Mouse (Mus musculus): Measurements from ENCODE around the gene Amn. TPM values are rescaled to one million over a fixed set of nuclear protein-coding genes. Genes with fewer than 3 reads are reported as not detected.

Gene Amn
- 0.45 and 0.80 TPM in 2 replicates for polyA plus RNA-seq (2016; fragmentation: Nextera tagmentation; extraction: Ambion mirVana)

GRCm38 (mm10) chr12:111270629-111271277 is at the start of gene Amn:
TSS of gene Amn (plus strand) at chr12:111271095.
- H3K4me3 ChIP-seq: no peak within 1 kb of the TSS
- H3K4me1 ChIP-seq: peaks cover 17% of the 10 kb centered on the region
- peaks cover 69% of the 10 kb centered on the region for H3K27me3 ChIP-seq
- H3K9ac ChIP-seq (replicated peaks): no peak within 1 kb of the TSS
- H3K36me3 ChIP-seq: no peaks in the 10 kb centered on the region
- H3K9me3 ChIP-seq: no peaks in the 10 kb centered on the region
- H3K4me2 ChIP-seq (replicated peaks): no peak within 1 kb of the TSS
- 41% methylated on average over 25 of the region's 25 CpGs for WGBS
- ATAC-seq (ENCODE audit: low FRiP score, low read depth): no peak
- no peak within 1 kb of the TSS for H3K27ac ChIP-seq (replicated peaks)

GRCm38 (mm10) chr12:111225197-111225780 is 45.6 kb upstream of the Amn start:
- H3K36me3 ChIP-seq: peaks cover 36% of the 10 kb centered on the region
- no peak overlapping the region for H3K4me2 ChIP-seq (replicated peaks)
- H3K4me1 ChIP-seq: 0 out of 2 replicates have a peak, but pooled peaks cover 3% of the 10 kb centered on the region
- no peak overlapping the region for H3K27ac ChIP-seq (replicated peaks)
- 81% methylated on average over 10 of the region's 10 CpGs for WGBS
- H3K9me3 ChIP-seq: peaks cover 5% of the 10 kb centered on the region; the same call in 1 of the 2 replicates
- no peak overlapping the region for H3K9ac ChIP-seq (replicated peaks)
- no peak for ATAC-seq (ENCODE audit: low FRiP score, low read depth)
- no peaks in the 10 kb centered on the region for H3K27me3 ChIP-seq
- H3K4me3 ChIP-seq: no peak overlapping the region

DNA sequence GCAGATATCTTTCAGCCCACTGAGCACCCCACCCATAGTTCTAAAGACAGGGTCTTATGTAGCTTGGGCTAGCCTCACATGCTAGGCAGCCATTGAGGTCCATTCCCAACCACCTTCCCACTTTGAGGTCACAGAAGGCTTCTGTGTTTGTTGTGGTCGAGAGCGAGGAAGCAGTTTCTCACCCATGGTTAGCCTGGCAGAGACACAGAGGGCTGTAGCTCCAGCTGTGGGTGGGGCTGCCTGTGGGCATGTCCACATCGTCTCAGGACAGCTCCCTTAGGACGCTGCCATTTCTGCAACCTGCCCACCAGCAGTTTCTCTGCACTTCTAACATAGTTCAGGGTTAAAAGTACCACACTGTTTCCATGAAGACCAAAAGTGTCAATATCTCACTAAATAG is 43.5 kb upstream of the Amn start:
- ATAC-seq (ENCODE audit: low FRiP score, low read depth): no peak
- no peaks in the 10 kb centered on the region for H3K9me3 ChIP-seq
- H3K9ac ChIP-seq (replicated peaks): no peak overlapping the region
- no peaks in the 10 kb centered on the region for H3K27me3 ChIP-seq
- H3K4me2 ChIP-seq (replicated peaks): no peak overlapping the region
- H3K4me3 ChIP-seq: no peak overlapping the region
- H3K36me3 ChIP-seq: peaks cover 16% of the 10 kb centered on the region
- 93% methylated on average over 4 of the region's 4 CpGs for WGBS
- H3K4me1 ChIP-seq: 0 out of 2 replicates have a peak, but pooled peaks cover 3% of the 10 kb centered on the region
- no peak overlapping the region for H3K27ac ChIP-seq (replicated peaks)

- Histone ChIP-seq H3K9ac (replicated peaks) (no peak overlapping the region), H3K9me3 (no peaks in the 10 kb centered on the region), H3K4me3 (no peak overlapping the region), H3K27ac (replicated peaks) (no peak overlapping the region), H3K36me3 (peaks cover 7% of the 10 kb centered on the region; the same call in 1 of the 2 replicates), H3K4me1 (0 out of 2 replicates have a peak, but pooled peaks cover 3% of the 10 kb centered on the region), H3K4me2 (replicated peaks) (no peak overlapping the region), H3K27me3 (no peaks in the 10 kb centered on the region)
- 93% methylated on average over 5 of the region's 5 CpGs for WGBS
- ATAC-seq (ENCODE audit: low FRiP score, low read depth): no peak
Observed at GRCm38 (mm10) chr12:111228488-111228887, 42.4 kb upstream of the Amn start.

GRCm38 (mm10) chr12:111230793-111231192 is 40.1 kb upstream of the Amn start:
- ATAC-seq (ENCODE audit: low FRiP score, low read depth): no peak
- Histone ChIP-seq H3K27ac (replicated peaks) (no peak overlapping the region), H3K36me3 (peaks cover 12% of the 10 kb centered on the region; the same call in 1 of the 2 replicates), H3K4me3 (no peak overlapping the region), H3K9me3 (no peaks in the 10 kb centered on the region), H3K4me2 (replicated peaks) (no peak overlapping the region), H3K27me3 (no peaks in the 10 kb centered on the region), H3K4me1 (no peaks in the 10 kb centered on the region), H3K9ac (replicated peaks) (no peak overlapping the region)
- 98% methylated on average over 2 of the region's 2 CpGs for WGBS

DNA sequence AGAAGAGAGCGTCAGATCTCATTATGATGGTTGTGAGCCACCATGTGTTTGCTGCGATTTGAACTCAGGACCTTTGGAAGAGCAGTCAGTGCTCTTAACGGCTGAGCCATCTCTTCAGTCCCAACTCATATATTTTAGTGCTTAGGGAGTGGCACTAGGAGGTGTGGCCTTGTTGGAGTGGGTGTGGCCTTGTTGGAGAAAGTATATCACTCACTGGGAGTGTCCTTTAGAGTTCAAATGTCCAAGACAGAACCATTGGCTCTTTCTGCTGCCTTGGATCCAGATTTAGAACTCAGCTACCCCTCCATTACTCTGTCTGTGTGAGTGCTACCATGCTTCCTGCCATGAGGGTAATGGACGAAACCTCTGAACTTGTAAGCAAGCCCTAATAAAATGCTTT is 37.1 kb upstream of the Amn start:
- no peak overlapping the region for H3K27ac ChIP-seq (replicated peaks)
- no peak for ATAC-seq (ENCODE audit: low FRiP score, low read depth)
- H3K9ac ChIP-seq (replicated peaks): no peak overlapping the region
- peaks cover 20% of the 10 kb centered on the region for H3K36me3 ChIP-seq
- no peak overlapping the region for H3K4me3 ChIP-seq
- no peaks in the 10 kb centered on the region; the same call in 1 of the 2 replicates for H3K4me1 ChIP-seq
- no peak overlapping the region for H3K4me2 ChIP-seq (replicated peaks)
- H3K9me3 ChIP-seq: no peaks in the 10 kb centered on the region
- 94% methylated on average over 4 of the region's 4 CpGs for whole genome bisulfite sequencing
- no peaks in the 10 kb centered on the region for H3K27me3 ChIP-seq

DNA sequence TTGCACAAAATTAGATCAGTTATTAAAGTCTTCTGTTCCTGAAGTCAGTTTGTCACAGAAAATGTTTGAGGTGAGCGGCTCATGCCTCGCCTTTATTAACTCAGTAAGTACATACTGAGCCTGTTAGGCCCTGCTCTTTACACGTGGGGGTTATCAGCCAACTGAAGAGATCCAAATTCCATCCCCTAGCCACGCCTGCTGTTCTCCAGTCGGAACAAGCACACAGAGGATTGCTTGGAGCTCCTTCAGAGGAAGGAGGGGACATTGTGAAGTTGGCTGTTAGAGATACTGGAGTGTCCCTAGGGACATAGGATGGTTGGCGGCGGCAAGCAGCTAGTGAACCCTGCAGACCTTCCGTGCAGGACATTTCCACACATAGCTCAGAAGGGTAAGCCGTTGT is 36.5 kb upstream of the Amn start:
- no peaks in the 10 kb centered on the region; the same call in 1 of the 2 replicates for H3K4me1 ChIP-seq
- no peak for ATAC-seq (ENCODE audit: low FRiP score, low read depth)
- H3K9ac ChIP-seq (replicated peaks): no peak overlapping the region
- no peak overlapping the region for H3K27ac ChIP-seq (replicated peaks)
- no peaks in the 10 kb centered on the region for H3K9me3 ChIP-seq
- no peaks in the 10 kb centered on the region for H3K27me3 ChIP-seq
- no peak overlapping the region for H3K4me3 ChIP-seq
- peaks cover 24% of the 10 kb centered on the region for H3K36me3 ChIP-seq
- WGBS: 86% methylated on average over 9 of the region's 9 CpGs
- no peak overlapping the region for H3K4me2 ChIP-seq (replicated peaks)

GRCm38 (mm10) chr12:111235631-111236030 is 35.3 kb upstream of the Amn start:
- no peak overlapping the region for H3K27ac ChIP-seq (replicated peaks)
- H3K4me1 ChIP-seq: no peaks in the 10 kb centered on the region; the same call in 1 of the 2 replicates
- ATAC-seq (ENCODE audit: low FRiP score, low read depth): no peak
- H3K36me3 ChIP-seq: peaks cover 29% of the 10 kb centered on the region
- no peak overlapping the region for H3K4me2 ChIP-seq (replicated peaks)
- H3K27me3 ChIP-seq: no peaks in the 10 kb centered on the region
- WGBS: 92% methylated on average over 6 of the region's 6 CpGs
- H3K9ac ChIP-seq (replicated peaks): no peak overlapping the region
- H3K4me3 ChIP-seq: no peak overlapping the region
- no peaks in the 10 kb centered on the region for H3K9me3 ChIP-seq

DNA sequence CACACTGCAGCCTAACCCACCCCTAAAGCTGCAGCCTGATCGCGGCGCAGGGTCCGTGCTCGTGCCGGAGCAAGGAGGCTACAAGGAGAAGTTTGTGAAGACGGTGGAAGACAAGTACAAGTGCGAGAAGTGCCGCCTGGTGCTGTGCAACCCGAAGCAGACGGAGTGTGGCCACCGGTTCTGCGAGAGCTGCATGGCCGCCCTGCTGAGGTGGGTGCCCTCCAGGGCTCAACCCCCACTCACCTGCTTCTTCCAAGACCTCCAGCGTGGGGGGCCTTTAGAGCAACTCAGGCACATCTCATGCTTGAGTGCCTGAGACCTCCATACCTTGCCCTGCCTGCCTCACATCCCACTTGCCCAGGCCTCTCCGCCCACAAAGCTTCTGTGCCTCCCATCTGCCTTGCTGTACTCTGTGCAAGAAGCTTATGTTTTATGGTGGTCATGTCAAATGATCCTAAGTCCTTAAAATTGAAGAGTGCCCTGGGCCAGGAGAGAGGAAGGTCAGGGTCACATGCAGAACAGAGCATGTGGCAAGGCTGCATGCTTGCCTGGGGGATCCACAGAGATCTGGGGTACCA is 33.2 kb upstream of the Amn start:
- Histone ChIP-seq H3K9me3 (no peaks in the 10 kb centered on the region), H3K4me3 (no peak overlapping the region), H3K9ac (replicated peaks) (no peak overlapping the region), H3K27ac (replicated peaks) (no peak overlapping the region), H3K36me3 (peaks cover 40% of the 10 kb centered on the region), H3K27me3 (no peaks in the 10 kb centered on the region), H3K4me1 (no peaks in the 10 kb centered on the region; the same call in 1 of the 2 replicates), H3K4me2 (replicated peaks) (no peak overlapping the region)
- 95% methylated on average over 16 of the region's 16 CpGs for WGBS
- no peak for ATAC-seq (ENCODE audit: low FRiP score, low read depth)

DNA sequence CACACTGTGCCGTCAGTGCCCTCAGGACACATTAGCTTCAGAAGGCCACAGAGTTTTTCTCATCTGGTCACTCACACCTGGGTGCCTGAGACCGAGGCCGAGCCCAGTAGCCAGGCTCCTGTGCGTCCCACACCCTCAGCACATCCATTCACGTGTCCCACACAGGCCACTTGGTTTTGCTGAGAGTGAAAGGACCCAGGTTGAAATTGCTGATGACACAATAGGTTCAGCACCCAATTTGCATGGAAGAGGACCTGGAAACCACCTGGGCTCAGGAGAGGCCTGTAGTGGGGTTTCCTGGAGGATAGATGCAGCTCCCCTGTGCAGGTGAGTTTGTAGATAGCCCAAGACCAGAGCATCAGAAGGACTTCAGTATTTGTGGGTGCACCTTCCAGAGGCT is 32.5 kb upstream of the Amn start:
- WGBS: 90% methylated on average over 5 of the region's 5 CpGs
- H3K9ac ChIP-seq (replicated peaks): no peak overlapping the region
- no peak overlapping the region for H3K4me2 ChIP-seq (replicated peaks)
- no peak overlapping the region for H3K4me3 ChIP-seq
- no peak for ATAC-seq (ENCODE audit: low FRiP score, low read depth)
- H3K36me3 ChIP-seq: peaks cover 43% of the 10 kb centered on the region
- no peak overlapping the region for H3K27ac ChIP-seq (replicated peaks)
- no peaks in the 10 kb centered on the region for H3K27me3 ChIP-seq
- H3K4me1 ChIP-seq: no peaks in the 10 kb centered on the region; the same call in 1 of the 2 replicates
- H3K9me3 ChIP-seq: no peaks in the 10 kb centered on the region

- no peak overlapping the region for H3K9ac ChIP-seq (replicated peaks)
- no peaks in the 10 kb centered on the region; the same call in 1 of the 2 replicates for H3K4me1 ChIP-seq
- no peaks in the 10 kb centered on the region for H3K27me3 ChIP-seq
- peaks cover 47% of the 10 kb centered on the region for H3K36me3 ChIP-seq
- no peak for ATAC-seq (ENCODE audit: low FRiP score, low read depth)
- H3K9me3 ChIP-seq: no peaks in the 10 kb centered on the region
- H3K4me2 ChIP-seq (replicated peaks): no peak overlapping the region
- no peak overlapping the region for H3K4me3 ChIP-seq
- WGBS: 57% methylated on average over 4 of the region's 4 CpGs
- H3K27ac ChIP-seq (replicated peaks): no peak overlapping the region
Observed at GRCm38 (mm10) chr12:111238778-111239177, 32.1 kb upstream of the Amn start.

GRCm38 (mm10) chr12:111239930-111240329 is 31.0 kb upstream of the Amn start:
- Histone ChIP-seq H3K36me3 (peaks cover 52% of the 10 kb centered on the region), H3K27ac (replicated peaks) (no peak overlapping the region), H3K9ac (replicated peaks) (no peak overlapping the region), H3K27me3 (no peaks in the 10 kb centered on the region), H3K4me3 (no peak overlapping the region), H3K4me1 (no peaks in the 10 kb centered on the region; the same call in 1 of the 2 replicates), H3K4me2 (replicated peaks) (no peak overlapping the region), H3K9me3 (no peaks in the 10 kb centered on the region)
- ATAC-seq (ENCODE audit: low FRiP score, low read depth): no peak
- 90% methylated on average over 10 of the region's 10 CpGs for WGBS

Data from midbrain, embryonic 12.5 days (tissue).